Mouse (Mus musculus) testis, adult 2 months (tissue): ENCODE results near the gene 4930562C15Rik.
A peak's percentile ranks its signal among the peaks of the same experiment; 100 is the strongest.

Experiments used
- CTCF ChIP-seq: fragments of 200-500 bp; IDR thresholded peaks from 2 replicates; pipeline ENCODE4 v1.5.1; 2012; ENCODE audit warnings: low read depth, mild to moderate bottlenecking, inconsistent platforms, low read length, moderate library complexity; ENCODE audit not compliant: control insufficient read depth, insufficient read depth, insufficient replicate concordance
- POLR2A ChIP-seq: fragments of 200-500 bp; IDR thresholded peaks from 2 replicates; pipeline ENCODE4 v1.6.1; 2012; ENCODE audit warnings: low read depth, mild to moderate bottlenecking, inconsistent platforms, low read length, moderate library complexity; ENCODE audit not compliant: control insufficient read depth

- TF ChIP-seq CTCF, result 0 out of 2 replicates have a peak, but pooled peaks have one; percentile 9
- TF ChIP-seq POLR2A, result peak; percentile 67
Observed at GRCm38 (mm10) chr16:4879708-4880124, 44.5 kb downstream of the 4930562C15Rik start.
